Mouse (Mus musculus): ENCODE results near the gene Dyrk3. TPM values are rescaled to one million over a fixed set of nuclear protein-coding genes. Genes with fewer than 3 reads are reported as not detected.

The Dyrk3 gene
- polyA plus RNA-seq, 1 experiment from 2014 or later, result 16.3 TPM

- peaks cover 13% of the 10 kb centered on the region for H3K4me1 ChIP-seq (ENCODE audit: control insufficient read depth, low read depth, low read length)
- no peak for ATAC-seq (ENCODE audit: low read depth)
- no peak overlapping the region for H3K27ac ChIP-seq (ENCODE audit: low read length)
- H3K4me2 ChIP-seq (ENCODE audit: low read depth, low read length), result no peak overlapping the region
- H3K36me3 ChIP-seq (ENCODE audit: control insufficient read depth, insufficient read depth), result no peaks in the 10 kb centered on the region
- no peaks in the 10 kb centered on the region for H3K27me3 ChIP-seq (ENCODE audit: control insufficient read depth, insufficient read depth, low read depth, low read length)
- WGBS (ENCODE audit: insufficient replicate concordance), result 47% methylated on average over 1 of the region's 1 CpGs
- H3K9ac ChIP-seq (ENCODE audit: low read depth, low read length), result no peak overlapping the region
- H3K4me3 ChIP-seq (ENCODE audit: low read depth, low read length), result no peak overlapping the region
- H3K9me3 ChIP-seq (replicated peaks; ENCODE audit: control insufficient read depth, low read length), result no peaks in the 10 kb centered on the region
Observed at GRCm38 (mm10) chr1:131142472-131142871, 4.3 kb upstream of the Dyrk3 start.

GRCm38 (mm10) chr1:131141449-131141848 lies 3.3 kb upstream of the Dyrk3 start:
- H3K9me3 ChIP-seq (replicated peaks; ENCODE audit: control insufficient read depth, low read length), result no peaks in the 10 kb centered on the region
- ATAC-seq (ENCODE audit: low read depth), result no peak
- H3K4me2 ChIP-seq (ENCODE audit: low read depth, low read length), result no peak overlapping the region
- H3K36me3 ChIP-seq (ENCODE audit: control insufficient read depth, insufficient read depth), result no peaks in the 10 kb centered on the region
- no peak overlapping the region for H3K9ac ChIP-seq (ENCODE audit: low read depth, low read length)
- H3K4me3 ChIP-seq (ENCODE audit: low read depth, low read length), result no peak overlapping the region
- 18% methylated on average over 2 of the region's 2 CpGs for WGBS (ENCODE audit: insufficient replicate concordance)
- H3K27me3 ChIP-seq (ENCODE audit: control insufficient read depth, insufficient read depth, low read depth, low read length), result no peaks in the 10 kb centered on the region
- H3K27ac ChIP-seq (ENCODE audit: low read length), result no peak overlapping the region
- H3K4me1 ChIP-seq (ENCODE audit: control insufficient read depth, low read depth, low read length), result peaks cover 15% of the 10 kb centered on the region

GRCm38 (mm10) chr1:131139102-131140095 lies 1.3 kb upstream of the Dyrk3 start:
- Histone ChIP-seq H3K4me3 (ENCODE audit: low read depth, low read length) (peak overlapping the region; percentile 95), H3K27ac (ENCODE audit: low read length) (peak overlapping the region; percentile 88), H3K27me3 (ENCODE audit: control insufficient read depth, insufficient read depth, low read depth, low read length) (no peaks in the 10 kb centered on the region), H3K9ac (ENCODE audit: low read depth, low read length) (peak overlapping the region; percentile 89), H3K4me2 (ENCODE audit: low read depth, low read length) (peak overlapping the region; percentile 77), H3K4me1 (ENCODE audit: control insufficient read depth, low read depth, low read length) (peaks cover 27% of the 10 kb centered on the region), H3K9me3 (replicated peaks; ENCODE audit: control insufficient read depth, low read length) (no peaks in the 10 kb centered on the region), H3K36me3 (ENCODE audit: control insufficient read depth, insufficient read depth) (no peaks in the 10 kb centered on the region; the same call in 1 of the 2 replicates)
- no peak for ATAC-seq (ENCODE audit: low read depth)
- WGBS (ENCODE audit: insufficient replicate concordance), result 54% methylated on average over 11 of the region's 11 CpGs

GRCm38 (mm10) chr1:131137717-131138118 lies 422 bp downstream of the Dyrk3 start:
- Histone ChIP-seq H3K4me3 (ENCODE audit: low read depth, low read length) (peak overlapping the region; percentile 95), H3K27me3 (ENCODE audit: control insufficient read depth, insufficient read depth, low read depth, low read length) (no peaks in the 10 kb centered on the region), H3K4me2 (ENCODE audit: low read depth, low read length) (peak overlapping the region; percentile 77), H3K36me3 (ENCODE audit: control insufficient read depth, insufficient read depth) (no peaks in the 10 kb centered on the region; the same call in 1 of the 2 replicates), H3K9ac (ENCODE audit: low read depth, low read length) (peak overlapping the region; percentile 89), H3K27ac (ENCODE audit: low read length) (peak overlapping the region; percentile 88), H3K9me3 (replicated peaks; ENCODE audit: control insufficient read depth, low read length) (no peaks in the 10 kb centered on the region), H3K4me1 (ENCODE audit: control insufficient read depth, low read depth, low read length) (peaks cover 27% of the 10 kb centered on the region)
- peak; percentile 73 for ATAC-seq (ENCODE audit: low read depth)
- WGBS (ENCODE audit: insufficient replicate concordance), result under 1% methylated on average over 32 of the region's 36 CpGs

GRCm38 (mm10) chr1:131137111-131137510 lies 1.0 kb downstream of the Dyrk3 start:
- Histone ChIP-seq H3K36me3 (ENCODE audit: control insufficient read depth, insufficient read depth) (no peaks in the 10 kb centered on the region; the same call in 1 of the 2 replicates), H3K4me2 (ENCODE audit: low read depth, low read length) (peak overlapping the region; percentile 77), H3K4me1 (ENCODE audit: control insufficient read depth, low read depth, low read length) (peaks cover 27% of the 10 kb centered on the region), H3K9me3 (replicated peaks; ENCODE audit: control insufficient read depth, low read length) (no peaks in the 10 kb centered on the region), H3K27me3 (ENCODE audit: control insufficient read depth, insufficient read depth, low read depth, low read length) (no peaks in the 10 kb centered on the region), H3K27ac (ENCODE audit: low read length) (peak overlapping the region; percentile 76), H3K9ac (ENCODE audit: low read depth, low read length) (peak overlapping the region; percentile 45), H3K4me3 (ENCODE audit: low read depth, low read length) (peak overlapping the region; percentile 95)
- no peak for ATAC-seq (ENCODE audit: low read depth)
- 12% methylated on average over 5 of the region's 5 CpGs for WGBS (ENCODE audit: insufficient replicate concordance)

GRCm38 (mm10) chr1:131135960-131136629 lies 2.0 kb downstream of the Dyrk3 start:
- H3K9ac ChIP-seq (ENCODE audit: low read depth, low read length), result peak overlapping the region; percentile 45

GRCm38 (mm10) chr1:131134942-131135522 lies 3.1 kb downstream of the Dyrk3 start:
- Histone ChIP-seq H3K4me1 (ENCODE audit: control insufficient read depth, low read depth, low read length) (peaks cover 27% of the 10 kb centered on the region), H3K27me3 (ENCODE audit: control insufficient read depth, insufficient read depth, low read depth, low read length) (no peaks in the 10 kb centered on the region), H3K27ac (ENCODE audit: low read length) (peak overlapping the region; percentile 71), H3K4me3 (ENCODE audit: low read depth, low read length) (peak overlapping the region; percentile 95), H3K4me2 (ENCODE audit: low read depth, low read length) (peak overlapping the region; percentile 77), H3K9me3 (replicated peaks; ENCODE audit: control insufficient read depth, low read length) (no peaks in the 10 kb centered on the region), H3K9ac (ENCODE audit: low read depth, low read length) (peak overlapping the region; percentile 45), H3K36me3 (ENCODE audit: control insufficient read depth, insufficient read depth) (peaks cover 7% of the 10 kb centered on the region)
- no peak for ATAC-seq (ENCODE audit: low read depth)
- 34% methylated on average over 8 of the region's 8 CpGs for WGBS (ENCODE audit: insufficient replicate concordance)

More at GRCm38 (mm10) chr1:131135960-131136629, 2.0 kb downstream of the Dyrk3 start:
- Histone ChIP-seq H3K9me3 (replicated peaks; ENCODE audit: control insufficient read depth, low read length) (no peaks in the 10 kb centered on the region), H3K4me3 (ENCODE audit: low read depth, low read length) (peak overlapping the region; percentile 95), H3K27me3 (ENCODE audit: control insufficient read depth, insufficient read depth, low read depth, low read length) (no peaks in the 10 kb centered on the region), H3K27ac (ENCODE audit: low read length) (peak overlapping the region; percentile 76), H3K4me2 (ENCODE audit: low read depth, low read length) (peak overlapping the region; percentile 77), H3K4me1 (ENCODE audit: control insufficient read depth, low read depth, low read length) (peaks cover 27% of the 10 kb centered on the region), H3K36me3 (ENCODE audit: control insufficient read depth, insufficient read depth) (no peaks in the 10 kb centered on the region; the same call in 1 of the 2 replicates)
- ATAC-seq (ENCODE audit: low read depth), result peak; percentile 22
- 20% methylated on average over 10 of the region's 10 CpGs for WGBS (ENCODE audit: insufficient replicate concordance)

GRCm38 (mm10) chr1:131134231-131134630 lies 3.9 kb downstream of the Dyrk3 start:
- Histone ChIP-seq H3K4me3 (ENCODE audit: low read depth, low read length) (peak overlapping the region; percentile 95), H3K27ac (ENCODE audit: low read length) (0 out of 2 replicates have a peak overlapping the region, but pooled peaks have one; percentile 29), H3K36me3 (ENCODE audit: control insufficient read depth, insufficient read depth) (peaks cover 16% of the 10 kb centered on the region), H3K27me3 (ENCODE audit: control insufficient read depth, insufficient read depth, low read depth, low read length) (no peaks in the 10 kb centered on the region), H3K9me3 (replicated peaks; ENCODE audit: control insufficient read depth, low read length) (no peaks in the 10 kb centered on the region), H3K9ac (ENCODE audit: low read depth, low read length) (peak overlapping the region; percentile 31; the same call in 1 of the 2 replicates), H3K4me1 (ENCODE audit: control insufficient read depth, low read depth, low read length) (peaks cover 23% of the 10 kb centered on the region), H3K4me2 (ENCODE audit: low read depth, low read length) (peak overlapping the region; percentile 77)
- ATAC-seq (ENCODE audit: low read depth), result no peak
- WGBS (ENCODE audit: insufficient replicate concordance), result 83% methylated on average over 6 of the region's 6 CpGs

Measured in liver, embryonic 16.5 days (tissue).